Mouse (Mus musculus): ENCODE results near the gene Pofut1. TPM values are rescaled to one million over a fixed set of nuclear protein-coding genes. Genes with fewer than 3 reads are reported as not detected.

The Pofut1 gene
- polyA plus RNA-seq, 2 experiments = 12.1 to 41.7 TPM

DNA sequence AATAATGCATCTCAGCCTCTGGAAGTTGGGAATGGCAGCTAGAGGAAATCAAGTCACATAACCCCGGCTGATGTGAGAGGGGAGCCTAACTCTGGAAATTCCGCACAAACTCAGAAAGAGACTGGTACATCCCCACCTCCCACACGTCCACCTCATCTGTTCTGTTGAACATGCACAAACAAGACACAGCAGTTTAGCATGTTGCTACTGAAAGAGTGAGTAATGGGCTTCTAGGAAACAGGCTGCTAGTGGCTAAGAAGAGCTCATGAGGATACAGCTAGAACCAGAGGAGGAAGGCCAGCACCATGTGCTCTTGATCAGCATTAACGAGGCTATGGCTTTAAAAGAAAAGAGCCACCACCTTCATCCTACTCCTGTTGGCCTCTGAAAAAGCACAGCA lies 3.4 kb upstream of the Pofut1 start:
- no peak for DNase-seq (ENCODE audit: low spot score)
- Histone ChIP-seq H3K27me3 (ENCODE audit: control insufficient read depth, insufficient read depth, low read length) (no peaks in the 10 kb centered on the region), H3K27ac (replicated peaks; ENCODE audit: low read depth, low read length) (no peak overlapping the region), H3K9me3 (ENCODE audit: control insufficient read depth, low read length) (no peaks in the 10 kb centered on the region), H3K9ac (ENCODE audit: low read depth, low read length, severe bottlenecking) (no peak overlapping the region), H3K4me3 (replicated peaks; ENCODE audit: low read length) (no peak overlapping the region), H3K4me1 (ENCODE audit: control insufficient read depth, insufficient read depth, low read length) (peaks cover 23% of the 10 kb centered on the region), H3K36me3 (ENCODE audit: control insufficient read depth, insufficient read depth, low read length) (peaks cover 32% of the 10 kb centered on the region), H3K4me2 (replicated peaks; ENCODE audit: low read depth, low read length, severe bottlenecking) (no peak overlapping the region)
- no peak for ATAC-seq (ENCODE audit: low FRiP score, low read depth)
- WGBS = 67% methylated on average over 4 of the region's 4 CpGs
- TF ChIP-seq POLR2A (IDR thresholded peaks at IDR 0.05; ENCODE audit: borderline replicate concordance, extremely low read depth, insufficient read depth, insufficient read length) = no peak

DNA sequence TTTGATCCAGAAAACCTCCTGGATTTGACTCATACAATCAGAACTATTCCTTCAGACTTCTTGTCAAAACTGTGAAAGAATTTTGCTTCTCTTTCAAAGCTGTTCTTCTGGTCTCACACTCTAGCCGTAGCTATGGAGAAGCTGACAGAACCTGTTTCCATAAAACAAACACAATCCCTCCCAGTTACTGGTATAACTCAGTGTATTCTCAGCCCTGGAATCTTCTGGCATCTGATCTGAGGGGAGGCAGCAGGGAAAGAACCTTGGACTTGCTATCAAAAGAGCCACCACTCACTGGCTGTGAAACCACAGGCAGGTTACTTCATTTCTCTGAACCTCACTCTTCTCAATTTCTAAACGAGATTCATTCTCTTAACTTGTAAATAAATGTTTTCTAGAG lies 2.9 kb upstream of the Pofut1 start:
- H3K4me2 ChIP-seq (replicated peaks; ENCODE audit: low read depth, low read length, severe bottlenecking) = no peak overlapping the region
- no peak for TF ChIP-seq POLR2A (IDR thresholded peaks at IDR 0.05; ENCODE audit: borderline replicate concordance, extremely low read depth, insufficient read depth, insufficient read length)

DNA sequence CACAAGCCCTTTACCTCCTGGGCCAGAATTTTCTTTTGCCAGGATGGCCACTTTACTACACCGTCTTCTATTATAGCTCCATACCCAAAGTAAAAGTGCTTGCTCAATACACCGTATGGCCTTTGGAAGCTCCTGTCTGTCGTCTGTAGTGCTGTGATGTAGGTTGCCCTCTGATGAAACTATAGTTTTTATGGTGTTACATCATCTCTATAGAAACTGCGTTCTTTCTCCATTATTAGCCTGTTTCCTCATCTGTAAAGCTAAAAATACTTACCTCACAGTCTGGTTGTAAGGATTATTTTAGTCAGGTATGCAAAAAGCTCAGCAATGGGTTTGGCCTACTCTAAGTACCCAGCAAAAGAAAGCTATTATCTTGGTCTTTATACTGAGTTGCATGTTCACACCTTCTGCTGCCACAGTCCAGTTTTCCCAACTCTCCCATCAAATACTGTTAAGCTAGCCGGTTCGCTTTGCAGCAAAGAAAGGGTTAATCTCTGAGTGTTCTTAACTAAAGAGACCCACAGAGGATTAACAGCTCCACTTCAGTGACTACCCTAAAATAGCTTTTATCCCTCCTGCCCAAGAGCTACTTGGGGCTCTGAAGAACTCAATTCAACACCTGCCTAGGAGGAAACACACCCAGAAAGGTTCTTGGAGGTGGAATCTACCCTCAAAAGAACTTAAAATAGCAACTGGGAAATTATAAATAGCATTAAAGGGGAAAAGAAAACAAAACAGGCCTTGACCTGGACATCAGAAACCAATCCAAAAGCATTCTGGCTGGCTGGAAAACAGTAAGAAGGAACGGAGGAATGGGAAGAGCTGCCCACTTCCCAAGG lies 2.1 kb upstream of the Pofut1 start:
- Histone ChIP-seq H3K27me3 (ENCODE audit: control insufficient read depth, insufficient read depth, low read length) (no peaks in the 10 kb centered on the region), H3K4me3 (replicated peaks; ENCODE audit: low read length) (peak overlapping the region; percentile 98), H3K36me3 (ENCODE audit: control insufficient read depth, insufficient read depth, low read length) (peaks cover 20% of the 10 kb centered on the region), H3K9me3 (ENCODE audit: control insufficient read depth, low read length) (no peaks in the 10 kb centered on the region), H3K9ac (ENCODE audit: low read depth, low read length, severe bottlenecking) (peak overlapping the region; percentile 96), H3K4me1 (ENCODE audit: control insufficient read depth, insufficient read depth, low read length) (peaks cover 23% of the 10 kb centered on the region), H3K27ac (replicated peaks; ENCODE audit: low read depth, low read length) (no peak overlapping the region), H3K4me2 (replicated peaks; ENCODE audit: low read depth, low read length, severe bottlenecking) (peak overlapping the region; percentile 67)
- no peak for TF ChIP-seq POLR2A (IDR thresholded peaks at IDR 0.05; ENCODE audit: borderline replicate concordance, extremely low read depth, insufficient read depth, insufficient read length)
- WGBS = 58% methylated on average over 7 of the region's 7 CpGs
- DNase-seq (ENCODE audit: low spot score) = no peak
- no peak for ATAC-seq (ENCODE audit: low FRiP score, low read depth)

More for the DNA sequence above, 2.9 kb upstream of the Pofut1 start:
- 65% methylated on average over 2 of the region's 2 CpGs for WGBS
- Histone ChIP-seq H3K36me3 (ENCODE audit: control insufficient read depth, insufficient read depth, low read length) (peaks cover 27% of the 10 kb centered on the region), H3K9ac (ENCODE audit: low read depth, low read length, severe bottlenecking) (no peak overlapping the region), H3K4me3 (replicated peaks; ENCODE audit: low read length) (no peak overlapping the region), H3K4me1 (ENCODE audit: control insufficient read depth, insufficient read depth, low read length) (peaks cover 23% of the 10 kb centered on the region), H3K27me3 (ENCODE audit: control insufficient read depth, insufficient read depth, low read length) (no peaks in the 10 kb centered on the region), H3K9me3 (ENCODE audit: control insufficient read depth, low read length) (no peaks in the 10 kb centered on the region), H3K27ac (replicated peaks; ENCODE audit: low read depth, low read length) (no peak overlapping the region)
- DNase-seq (ENCODE audit: low spot score) = no peak
- no peak for ATAC-seq (ENCODE audit: low FRiP score, low read depth)

DNA sequence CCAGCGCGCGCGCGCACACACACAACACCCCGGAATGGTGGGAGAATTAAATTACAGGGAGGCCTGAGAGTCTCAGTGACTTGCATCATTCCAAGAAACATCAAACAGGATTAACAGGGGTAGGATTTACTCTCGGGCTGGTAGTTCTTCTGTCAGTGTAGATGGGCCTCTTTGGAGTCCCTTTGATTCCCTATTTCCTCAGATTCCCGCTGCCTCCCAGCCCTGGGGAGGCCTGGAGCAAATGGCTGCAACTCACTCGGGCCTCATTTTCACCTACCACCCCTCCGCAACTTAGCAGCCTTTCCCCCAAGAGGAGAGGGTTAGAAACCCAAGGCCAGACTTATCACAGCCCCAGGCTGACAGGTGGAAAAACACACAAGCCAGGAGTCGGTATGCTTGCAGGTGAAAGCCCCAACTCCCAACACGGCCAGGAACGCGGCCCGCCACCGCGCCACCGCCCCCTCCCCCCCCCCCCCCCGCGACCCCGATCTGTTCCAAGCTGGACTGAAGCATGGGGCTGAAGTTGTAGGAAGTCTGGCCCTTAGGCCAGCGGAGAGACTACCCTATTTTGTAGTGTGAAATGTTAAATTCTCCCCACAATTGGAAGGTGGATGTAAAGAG lies 1.4 kb upstream of the Pofut1 start:
- Histone ChIP-seq H3K4me3 (replicated peaks; ENCODE audit: low read length) (peak overlapping the region; percentile 98), H3K4me2 (replicated peaks; ENCODE audit: low read depth, low read length, severe bottlenecking) (peak overlapping the region; percentile 67), H3K9ac (ENCODE audit: low read depth, low read length, severe bottlenecking) (peak overlapping the region; percentile 96), H3K27me3 (ENCODE audit: control insufficient read depth, insufficient read depth, low read length) (no peaks in the 10 kb centered on the region), H3K27ac (replicated peaks; ENCODE audit: low read depth, low read length) (peak overlapping the region; percentile 92), H3K9me3 (ENCODE audit: control insufficient read depth, low read length) (no peaks in the 10 kb centered on the region), H3K4me1 (ENCODE audit: control insufficient read depth, insufficient read depth, low read length) (peaks cover 23% of the 10 kb centered on the region), H3K36me3 (ENCODE audit: control insufficient read depth, insufficient read depth, low read length) (peaks cover 16% of the 10 kb centered on the region)
- no peak for TF ChIP-seq POLR2A (IDR thresholded peaks at IDR 0.05; ENCODE audit: borderline replicate concordance, extremely low read depth, insufficient read depth, insufficient read length)
- WGBS = 1% methylated on average over 20 of the region's 22 CpGs
- no peak for ATAC-seq (ENCODE audit: low FRiP score, low read depth)
- DNase-seq (ENCODE audit: low spot score) = no peak

DNA sequence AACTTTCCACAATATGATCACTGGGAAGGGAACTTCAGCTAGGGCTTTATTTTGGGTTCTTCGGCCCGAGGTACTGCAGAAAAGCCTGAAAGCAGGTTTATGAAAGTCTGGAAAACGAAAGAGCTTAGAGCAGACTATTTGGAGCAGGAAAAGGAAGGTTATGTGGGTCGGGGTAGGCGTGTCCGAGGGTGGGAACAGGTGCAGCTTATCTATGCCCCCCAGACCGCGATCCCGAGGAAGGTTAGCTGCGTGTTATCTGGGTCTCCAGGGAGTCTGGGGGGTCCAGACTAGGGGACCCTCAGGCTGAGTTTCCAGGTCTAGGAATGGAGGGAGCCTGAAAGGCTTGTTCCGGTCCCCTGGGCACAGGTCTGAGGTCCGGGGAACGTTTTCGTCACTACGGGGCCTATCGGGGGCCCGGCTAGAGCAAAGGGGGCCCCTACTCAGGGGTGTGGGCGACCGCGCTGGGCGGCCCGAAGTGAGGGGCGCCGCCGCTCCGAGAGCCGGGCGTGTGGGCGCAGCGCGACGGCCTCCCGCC lies 565 bp upstream of the Pofut1 start:
- no peak for TF ChIP-seq POLR2A (IDR thresholded peaks at IDR 0.05; ENCODE audit: borderline replicate concordance, extremely low read depth, insufficient read depth, insufficient read length)
- Histone ChIP-seq H3K4me1 (ENCODE audit: control insufficient read depth, insufficient read depth, low read length) (peaks cover 23% of the 10 kb centered on the region), H3K9me3 (ENCODE audit: control insufficient read depth, low read length) (no peaks in the 10 kb centered on the region), H3K27me3 (ENCODE audit: control insufficient read depth, insufficient read depth, low read length) (no peaks in the 10 kb centered on the region), H3K9ac (ENCODE audit: low read depth, low read length, severe bottlenecking) (peak overlapping the region; percentile 96), H3K27ac (replicated peaks; ENCODE audit: low read depth, low read length) (peak overlapping the region; percentile 92), H3K4me2 (replicated peaks; ENCODE audit: low read depth, low read length, severe bottlenecking) (peak overlapping the region; percentile 67), H3K4me3 (replicated peaks; ENCODE audit: low read length) (peak overlapping the region; percentile 98), H3K36me3 (ENCODE audit: control insufficient read depth, insufficient read depth, low read length) (peaks cover 14% of the 10 kb centered on the region)
- ATAC-seq (ENCODE audit: low FRiP score, low read depth) (peak; percentile 61), DNase-seq (ENCODE audit: low spot score) (peak; percentile 17)
- 1% methylated on average over 17 of the region's 33 CpGs for WGBS

Data from limb, embryonic 14.5 days (tissue).